Mouse (Mus musculus): ENCODE measurements around the gene Prcd. TPM values are rescaled to one million over a fixed set of nuclear protein-coding genes. Genes with fewer than 3 reads are reported as not detected.

The Prcd gene
- polyA plus RNA-seq, 1 experiment from 2014 or later = 0.97 TPM

GRCm38 (mm10) chr11:116644225-116645112, 8.9 kb upstream of the Prcd start:
- Histone ChIP-seq H3K9me3 (ENCODE audit: control insufficient read depth, low read length) (no peaks in the 10 kb centered on the region), H3K27ac (replicated peaks; ENCODE audit: low read depth, low read length) (no peak overlapping the region), H3K4me3 (ENCODE audit: low read depth, low read length) (no peak overlapping the region), H3K9ac (ENCODE audit: low read length) (peak overlapping the region; percentile 34; the same call in 1 of the 2 replicates), H3K4me1 (ENCODE audit: control insufficient read depth, insufficient read depth, low read length) (peaks cover 56% of the 10 kb centered on the region), H3K4me2 (ENCODE audit: low read depth, severe bottlenecking) (peak overlapping the region; percentile 49), H3K27me3 (ENCODE audit: control insufficient read depth, insufficient read depth, low read length) (no peaks in the 10 kb centered on the region), H3K36me3 (ENCODE audit: control insufficient read depth, insufficient read depth, low read length) (no peaks in the 10 kb centered on the region)
- DNase-seq (ENCODE audit: low spot score) (no peak), ATAC-seq (ENCODE audit: insufficient number of reproducible peaks, low FRiP score, low TSS enrichment, low read depth) (no peak)
- 33% methylated on average over 21 of the region's 21 CpGs for WGBS

GRCm38 (mm10) chr11:116645446-116646110, 7.8 kb upstream of the Prcd start:
- DNase-seq (ENCODE audit: low spot score) (peak; percentile 58), ATAC-seq (ENCODE audit: insufficient number of reproducible peaks, low FRiP score, low TSS enrichment, low read depth) (no peak)
- WGBS = 6% methylated on average over 8 of the region's 8 CpGs
- Histone ChIP-seq H3K9ac (ENCODE audit: low read length) (no peak overlapping the region), H3K27me3 (ENCODE audit: control insufficient read depth, insufficient read depth, low read length) (no peaks in the 10 kb centered on the region), H3K4me1 (ENCODE audit: control insufficient read depth, insufficient read depth, low read length) (peaks cover 56% of the 10 kb centered on the region), H3K9me3 (ENCODE audit: control insufficient read depth, low read length) (no peaks in the 10 kb centered on the region), H3K4me3 (ENCODE audit: low read depth, low read length) (no peak overlapping the region), H3K4me2 (ENCODE audit: low read depth, severe bottlenecking) (no peak overlapping the region), H3K27ac (replicated peaks; ENCODE audit: low read depth, low read length) (peak overlapping the region; percentile 42; the same call in 1 of the 2 replicates), H3K36me3 (ENCODE audit: control insufficient read depth, insufficient read depth, low read length) (no peaks in the 10 kb centered on the region)

GRCm38 (mm10) chr11:116646136-116646535, 7.2 kb upstream of the Prcd start:
- H3K4me2 ChIP-seq (ENCODE audit: low read depth, severe bottlenecking) = no peak overlapping the region
- ATAC-seq (ENCODE audit: insufficient number of reproducible peaks, low FRiP score, low TSS enrichment, low read depth) = no peak
- no peaks in the 10 kb centered on the region for H3K36me3 ChIP-seq (ENCODE audit: control insufficient read depth, insufficient read depth, low read length)
- peaks cover 56% of the 10 kb centered on the region for H3K4me1 ChIP-seq (ENCODE audit: control insufficient read depth, insufficient read depth, low read length)
- DNase-seq (ENCODE audit: low spot score) = no peak
- no peak overlapping the region for H3K9ac ChIP-seq (ENCODE audit: low read length)
- H3K27me3 ChIP-seq (ENCODE audit: control insufficient read depth, insufficient read depth, low read length) = no peaks in the 10 kb centered on the region
- 52% methylated on average over 11 of the region's 11 CpGs for WGBS
- no peaks in the 10 kb centered on the region for H3K9me3 ChIP-seq (ENCODE audit: control insufficient read depth, low read length)
- no peak overlapping the region; the same call in 1 of the 2 replicates for H3K27ac ChIP-seq (replicated peaks; ENCODE audit: low read depth, low read length)
- H3K4me3 ChIP-seq (ENCODE audit: low read depth, low read length) = no peak overlapping the region

- no peak for ATAC-seq (ENCODE audit: insufficient number of reproducible peaks, low FRiP score, low TSS enrichment, low read depth)
- Histone ChIP-seq H3K9ac (ENCODE audit: low read length) (no peak overlapping the region), H3K36me3 (ENCODE audit: control insufficient read depth, insufficient read depth, low read length) (no peaks in the 10 kb centered on the region), H3K4me1 (ENCODE audit: control insufficient read depth, insufficient read depth, low read length) (peaks cover 58% of the 10 kb centered on the region), H3K9me3 (ENCODE audit: control insufficient read depth, low read length) (no peaks in the 10 kb centered on the region), H3K4me3 (ENCODE audit: low read depth, low read length) (no peak overlapping the region), H3K4me2 (ENCODE audit: low read depth, severe bottlenecking) (no peak overlapping the region), H3K27ac (replicated peaks; ENCODE audit: low read depth, low read length) (no peak overlapping the region; the same call in 1 of the 2 replicates), H3K27me3 (ENCODE audit: control insufficient read depth, insufficient read depth, low read length) (no peaks in the 10 kb centered on the region)
- WGBS = 81% methylated on average over 7 of the region's 7 CpGs
- no peak for DNase-seq (ENCODE audit: low spot score)
These were observed 6.6 kb upstream of the Prcd start for GRCm38 (mm10) chr11:116646771-116647170.

- peaks cover under 1% of the 10 kb centered on the region; the same call in 1 of the 2 replicates for H3K27me3 ChIP-seq (ENCODE audit: control insufficient read depth, insufficient read depth, low read length)
- H3K27ac ChIP-seq (replicated peaks; ENCODE audit: low read depth, low read length) = peak overlapping the region; percentile 80
- WGBS = 27% methylated on average over 11 of the region's 11 CpGs
- H3K4me2 ChIP-seq (ENCODE audit: low read depth, severe bottlenecking) = no peak overlapping the region
- no peaks in the 10 kb centered on the region for H3K36me3 ChIP-seq (ENCODE audit: control insufficient read depth, insufficient read depth, low read length)
- H3K4me3 ChIP-seq (ENCODE audit: low read depth, low read length) = no peak overlapping the region
- H3K9me3 ChIP-seq (ENCODE audit: control insufficient read depth, low read length) = no peaks in the 10 kb centered on the region
- H3K4me1 ChIP-seq (ENCODE audit: control insufficient read depth, insufficient read depth, low read length) = peaks cover 61% of the 10 kb centered on the region
- H3K9ac ChIP-seq (ENCODE audit: low read length) = no peak overlapping the region; the same call in 1 of the 2 replicates
- peak; percentile 70 for DNase-seq (ENCODE audit: low spot score)
- ATAC-seq (ENCODE audit: insufficient number of reproducible peaks, low FRiP score, low TSS enrichment, low read depth) = no peak
These were observed 5.9 kb upstream of the Prcd start for GRCm38 (mm10) chr11:116647340-116647991.

GRCm38 (mm10) chr11:116648213-116648921, 5.0 kb upstream of the Prcd start:
- no peak overlapping the region for H3K4me3 ChIP-seq (ENCODE audit: low read depth, low read length)
- H3K36me3 ChIP-seq (ENCODE audit: control insufficient read depth, insufficient read depth, low read length) = no peaks in the 10 kb centered on the region
- peak overlapping the region; percentile 38 for H3K9ac ChIP-seq (ENCODE audit: low read length)
- WGBS = 32% methylated on average over 18 of the region's 18 CpGs
- H3K9me3 ChIP-seq (ENCODE audit: control insufficient read depth, low read length) = no peaks in the 10 kb centered on the region
- ATAC-seq (ENCODE audit: insufficient number of reproducible peaks, low FRiP score, low TSS enrichment, low read depth) (no peak), DNase-seq (ENCODE audit: low spot score) (no peak)
- peak overlapping the region; percentile 80 for H3K27ac ChIP-seq (replicated peaks; ENCODE audit: low read depth, low read length)
- peaks cover 2% of the 10 kb centered on the region; the same call in 1 of the 2 replicates for H3K27me3 ChIP-seq (ENCODE audit: control insufficient read depth, insufficient read depth, low read length)
- H3K4me2 ChIP-seq (ENCODE audit: low read depth, severe bottlenecking) = no peak overlapping the region
- H3K4me1 ChIP-seq (ENCODE audit: control insufficient read depth, insufficient read depth, low read length) = peaks cover 67% of the 10 kb centered on the region

GRCm38 (mm10) chr11:116648976-116649375, 4.4 kb upstream of the Prcd start:
- Histone ChIP-seq H3K27me3 (ENCODE audit: control insufficient read depth, insufficient read depth, low read length) (peaks cover 2% of the 10 kb centered on the region; the same call in 1 of the 2 replicates), H3K4me3 (ENCODE audit: low read depth, low read length) (no peak overlapping the region), H3K4me2 (ENCODE audit: low read depth, severe bottlenecking) (no peak overlapping the region), H3K9ac (ENCODE audit: low read length) (no peak overlapping the region), H3K36me3 (ENCODE audit: control insufficient read depth, insufficient read depth, low read length) (no peaks in the 10 kb centered on the region), H3K4me1 (ENCODE audit: control insufficient read depth, insufficient read depth, low read length) (peaks cover 65% of the 10 kb centered on the region), H3K27ac (replicated peaks; ENCODE audit: low read depth, low read length) (peak overlapping the region; percentile 14; the same call in 1 of the 2 replicates), H3K9me3 (ENCODE audit: control insufficient read depth, low read length) (no peaks in the 10 kb centered on the region)
- WGBS = 68% methylated on average over 10 of the region's 10 CpGs
- DNase-seq (ENCODE audit: low spot score) (no peak), ATAC-seq (ENCODE audit: insufficient number of reproducible peaks, low FRiP score, low TSS enrichment, low read depth) (no peak)

All from limb, embryonic 11.5 days (tissue).